Mouse (Mus musculus): Measurements from ENCODE around the gene Ivns1abp. TPM values are rescaled to one million over a fixed set of nuclear protein-coding genes. Genes with fewer than 3 reads are reported as not detected.

The Ivns1abp gene
- 85.0 TPM for polyA plus RNA-seq (2015; fragmentation: Illumina TruSeq; extraction: RNeasy Lipid Tissue Mini Kit (QIAGEN cat#74804); ENCODE audit: insufficient read depth, low read depth, low replicate concordance)

DNA sequence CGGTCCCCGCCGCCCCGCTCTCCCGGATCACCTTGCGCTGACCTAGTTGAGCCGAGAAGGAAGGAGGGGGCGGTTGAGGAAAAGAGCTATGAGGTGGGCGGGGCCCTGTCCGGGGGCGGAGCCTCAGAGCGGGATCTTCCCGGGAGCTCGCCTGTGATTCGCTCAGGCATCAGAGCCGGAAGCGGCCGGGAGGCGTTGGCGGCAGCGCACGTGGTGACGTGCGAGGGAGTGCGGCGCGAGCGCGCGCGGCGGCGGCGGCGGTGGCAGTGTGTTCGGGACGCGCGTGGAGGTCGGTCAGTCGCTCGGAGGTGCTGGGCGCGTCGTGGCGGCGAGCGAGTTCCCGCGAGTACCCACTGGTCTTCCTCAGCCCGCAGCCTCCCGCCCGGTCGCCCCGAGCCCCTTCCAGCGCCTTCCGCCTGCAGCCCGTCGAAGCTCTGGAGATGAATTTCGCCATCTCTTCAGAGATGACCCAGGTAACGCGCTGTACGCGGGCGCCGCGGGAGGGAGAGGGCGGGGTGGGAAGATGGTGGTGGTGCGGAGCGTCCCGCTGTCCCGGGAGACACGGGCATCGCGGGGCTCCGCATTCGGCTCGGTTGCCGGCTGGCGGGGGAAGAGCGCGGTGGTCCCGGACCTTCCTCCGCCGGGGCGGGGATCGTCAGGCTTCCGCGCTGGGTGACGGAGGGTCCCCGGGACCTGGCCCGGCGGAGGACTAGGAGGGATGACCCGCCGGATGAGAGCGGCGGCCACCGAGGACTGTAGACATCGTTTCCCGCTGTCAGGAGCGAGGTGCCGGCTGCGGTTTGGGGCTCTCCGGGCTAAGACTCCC is at the start of gene Ivns1abp:
Ivns1abp (plus strand) TSS at position 195 of the 826 bp plus-strand sequence.

Other genes starting within 250 kb of the Ivns1abp start
- not detected for gene Gm47985, start 161.9 kb upstream of the Ivns1abp start, polyA plus RNA-seq (2015; fragmentation: Illumina TruSeq; extraction: RNeasy Lipid Tissue Mini Kit (QIAGEN cat#74804); ENCODE audit: insufficient read depth, low read depth, low replicate concordance)
- gene Gm8947, start 152.1 kb upstream of the Ivns1abp start, polyA plus RNA-seq (2015; fragmentation: Illumina TruSeq; extraction: RNeasy Lipid Tissue Mini Kit (QIAGEN cat#74804); ENCODE audit: insufficient read depth, low read depth, low replicate concordance) = not detected
- gene Gm47995, start 146.0 kb upstream of the Ivns1abp start, polyA plus RNA-seq (2015; fragmentation: Illumina TruSeq; extraction: RNeasy Lipid Tissue Mini Kit (QIAGEN cat#74804); ENCODE audit: insufficient read depth, low read depth, low replicate concordance) = not detected
- not detected for gene 3110040M04Rik, start 140.4 kb upstream of the Ivns1abp start, polyA plus RNA-seq (2015; fragmentation: Illumina TruSeq; extraction: RNeasy Lipid Tissue Mini Kit (QIAGEN cat#74804); ENCODE audit: insufficient read depth, low read depth, low replicate concordance)
- gene Gm47996, start 134.3 kb upstream of the Ivns1abp start, polyA plus RNA-seq (2015; fragmentation: Illumina TruSeq; extraction: RNeasy Lipid Tissue Mini Kit (QIAGEN cat#74804); ENCODE audit: insufficient read depth, low read depth, low replicate concordance) = not detected
- 9.3 TPM for gene Swt1, start 84.0 kb downstream of the Ivns1abp start, polyA plus RNA-seq (2015; fragmentation: Illumina TruSeq; extraction: RNeasy Lipid Tissue Mini Kit (QIAGEN cat#74804); ENCODE audit: insufficient read depth, low read depth, low replicate concordance)
- gene Trmt1l, start 84.1 kb downstream of the Ivns1abp start, polyA plus RNA-seq (2015; fragmentation: Illumina TruSeq; extraction: RNeasy Lipid Tissue Mini Kit (QIAGEN cat#74804); ENCODE audit: insufficient read depth, low read depth, low replicate concordance) = 9.4 TPM
- 3.8 TPM for gene Rnf2, start 156.5 kb downstream of the Ivns1abp start, polyA plus RNA-seq (2015; fragmentation: Illumina TruSeq; extraction: RNeasy Lipid Tissue Mini Kit (QIAGEN cat#74804); ENCODE audit: insufficient read depth, low read depth, low replicate concordance)
- gene Fam129a, start 226.7 kb downstream of the Ivns1abp start, polyA plus RNA-seq (2015; fragmentation: Illumina TruSeq; extraction: RNeasy Lipid Tissue Mini Kit (QIAGEN cat#74804); ENCODE audit: insufficient read depth, low read depth, low replicate concordance) = 7.0 TPM

All from pancreas, adult 10 weeks (tissue).